Mouse (Mus musculus) NIH3T3 (cell line): ENCODE data around the gene Txnip.
A peak's percentile ranks its signal among the peaks of the same experiment; 100 is the strongest.

Source experiments
- DNase-seq: peaks from one replicate; pipeline ENCODE4 v3.0.0-alpha.2; 2012; ENCODE audit warnings: low read depth

Gene Txnip

DNA sequence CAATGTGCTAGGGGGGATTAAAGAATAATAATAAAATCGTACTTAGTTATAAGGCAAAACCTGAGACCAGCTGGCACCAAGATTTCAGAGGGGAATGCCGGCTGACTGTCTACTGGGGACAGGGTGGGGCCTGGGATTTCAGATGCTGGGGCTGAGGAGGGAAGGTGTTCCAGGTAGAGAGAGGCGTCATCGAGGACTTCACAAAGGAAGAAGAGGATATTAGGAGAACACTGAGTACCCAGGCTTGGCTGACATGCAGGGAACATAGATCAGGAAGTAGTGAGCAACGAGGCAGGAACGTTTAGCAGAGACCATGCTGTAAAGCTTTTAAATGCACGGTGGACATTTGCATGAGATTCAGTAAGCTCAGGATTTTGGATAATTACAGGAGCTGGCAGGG is 5.9 kb upstream of the Txnip start:
- no peak for DNase-seq

DNA sequence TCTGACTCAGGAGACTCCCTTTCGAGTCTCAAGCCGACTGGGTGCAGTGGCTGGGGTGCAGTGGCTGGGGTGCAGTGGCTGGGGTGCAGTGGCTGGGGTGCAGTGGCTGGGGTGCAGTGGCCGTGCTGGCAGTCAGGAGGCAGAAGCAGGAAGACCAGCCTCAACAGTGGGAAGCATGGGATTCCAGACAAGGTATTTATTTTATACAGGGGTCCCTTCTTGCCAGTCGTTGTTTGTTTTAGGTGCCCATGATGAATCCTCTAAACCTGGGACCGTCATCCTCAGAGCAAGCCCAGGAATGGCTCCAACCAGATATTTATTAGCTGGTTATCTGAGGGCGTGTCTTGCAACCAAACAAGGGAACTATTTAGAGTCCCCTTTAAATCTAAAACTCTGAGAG is 4.2 kb upstream of the Txnip start:
- DNase-seq, result no peak

DNA sequence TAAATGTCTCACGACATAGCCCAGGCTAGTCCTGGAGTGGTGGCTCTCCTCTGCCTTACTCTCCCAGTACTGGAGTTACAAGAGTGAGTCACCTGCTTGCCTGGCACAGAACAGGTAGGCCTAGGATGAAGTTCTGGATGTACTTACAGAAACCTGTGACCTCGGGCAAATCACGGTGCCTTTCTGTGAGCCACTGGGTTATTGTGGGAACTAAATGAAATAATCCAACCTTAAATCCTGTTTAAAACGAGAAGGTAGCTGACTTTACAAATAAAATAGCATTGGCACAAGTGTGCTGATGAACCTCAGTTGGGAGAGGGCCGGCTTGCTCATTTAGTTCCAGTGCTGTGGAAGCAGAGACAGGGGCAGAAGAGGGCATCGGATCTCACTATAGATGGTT is 3.5 kb upstream of the Txnip start:
- DNase-seq, result no peak

GRCm38 (mm10) chr3:96555041-96555596 is 2.6 kb upstream of the Txnip start:
- peak; percentile 84 for DNase-seq

GRCm38 (mm10) chr3:96555999-96556614 is 1.6 kb upstream of the Txnip start:
- DNase-seq, result no peak

DNA sequence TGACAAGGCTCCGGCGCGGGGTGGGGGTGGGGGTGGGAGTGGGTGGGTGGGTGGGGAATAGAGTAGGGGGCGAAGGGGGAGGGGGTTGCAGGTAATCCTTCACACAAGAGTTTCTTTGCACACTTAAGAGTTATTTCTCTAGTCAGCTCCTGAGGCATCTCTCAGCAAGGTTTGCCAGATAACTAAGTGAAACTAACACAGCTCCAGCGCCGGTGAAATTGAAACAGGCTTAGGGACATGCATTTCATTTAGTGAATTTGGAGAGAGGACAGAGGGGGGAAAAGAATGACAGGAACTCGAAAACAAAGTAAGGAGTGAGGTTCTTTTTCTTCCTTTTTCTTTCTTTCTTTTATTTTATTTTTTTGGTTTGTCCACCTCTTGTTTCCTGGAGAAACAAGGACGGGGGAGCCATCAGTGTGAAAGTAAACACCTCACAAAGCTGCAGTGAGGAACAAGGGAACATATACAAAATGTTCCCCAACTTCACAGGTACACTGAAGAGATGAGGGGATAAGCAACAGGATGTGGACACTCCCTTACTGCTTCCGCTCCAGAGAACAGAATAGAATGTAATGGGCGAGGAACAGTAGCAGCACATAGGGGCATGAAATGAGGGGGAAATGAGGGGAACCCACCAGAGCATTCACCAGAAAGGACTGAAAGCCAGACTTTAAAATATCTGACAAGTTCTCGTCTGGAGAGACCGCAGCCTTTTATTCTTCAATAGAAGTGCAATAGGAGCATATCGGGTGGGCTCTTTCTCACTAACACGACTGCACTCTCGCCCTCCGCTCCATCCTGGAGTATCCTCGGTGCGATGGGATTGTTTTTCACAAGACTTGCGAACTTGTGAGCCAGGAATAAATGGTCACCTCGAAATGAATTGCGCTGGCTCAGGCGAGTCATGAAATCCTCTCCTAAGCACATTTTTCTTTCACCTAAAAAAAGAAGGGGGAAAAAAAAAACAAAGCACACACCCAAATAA is 814 bp upstream of the Txnip start:
- peak; percentile 32 for DNase-seq

DNA sequence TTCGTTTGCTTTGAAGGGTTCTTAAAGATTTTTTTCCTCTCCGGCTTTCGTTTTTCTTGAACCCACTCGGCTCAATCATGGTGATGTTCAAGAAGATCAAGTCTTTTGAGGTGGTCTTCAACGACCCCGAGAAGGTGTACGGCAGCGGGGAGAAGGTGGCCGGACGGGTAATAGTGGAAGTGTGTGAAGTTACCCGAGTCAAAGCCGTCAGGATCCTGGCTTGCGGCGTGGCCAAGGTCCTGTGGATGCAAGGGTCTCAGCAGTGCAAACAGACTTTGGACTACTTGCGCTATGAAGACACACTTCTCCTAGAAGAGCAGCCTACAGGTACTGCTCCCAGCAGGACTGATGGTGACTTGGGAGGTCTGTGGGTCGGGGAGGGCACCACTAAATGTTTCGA is 402 bp downstream of the Txnip start:
- peak; percentile 29 for DNase-seq

GRCm38 (mm10) chr3:96558668-96559196 is 975 bp downstream of the Txnip start:
- peak; percentile 25 for DNase-seq

GRCm38 (mm10) chr3:96559398-96559910 is 1.7 kb downstream of the Txnip start:
- no peak for DNase-seq

- no peak for DNase-seq
These were observed 2.4 kb downstream of the Txnip start for GRCm38 (mm10) chr3:96559911-96560850.

GRCm38 (mm10) chr3:96560881-96561668 is 3.3 kb downstream of the Txnip start:
- DNase-seq, result no peak

GRCm38 (mm10) chr3:96561946-96562681 is 4.4 kb downstream of the Txnip start:
- peak; percentile 55 for DNase-seq

- no peak for DNase-seq
These were observed 5.5 kb downstream of the Txnip start for GRCm38 (mm10) chr3:96563267-96563666.

- DNase-seq, result peak; percentile 34
These were observed 6.3 kb downstream of the Txnip start for GRCm38 (mm10) chr3:96563911-96564632.

GRCm38 (mm10) chr3:96564633-96565032 is 6.9 kb downstream of the Txnip start:
- DNase-seq, result no peak

DNA sequence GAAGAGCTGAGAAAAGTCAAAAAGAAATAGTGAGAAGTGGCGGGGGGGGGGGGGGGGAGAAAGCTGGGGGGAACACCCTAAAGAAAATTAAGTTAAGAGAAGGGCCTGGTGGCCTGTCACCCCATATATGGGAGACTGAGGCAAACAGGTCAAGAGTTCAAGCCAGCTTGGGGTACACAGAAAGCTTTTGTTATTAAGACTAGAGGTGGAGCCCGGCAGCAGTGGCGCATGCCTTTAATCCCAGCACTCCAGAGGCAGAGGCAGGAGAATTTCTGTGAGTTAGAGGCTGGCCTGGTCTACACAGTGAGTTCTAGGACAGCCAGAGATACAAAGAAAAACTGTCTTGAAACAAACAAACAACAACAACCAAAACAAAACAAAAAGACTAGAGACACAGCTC is 7.3 kb downstream of the Txnip start:
- no peak for DNase-seq

DNA sequence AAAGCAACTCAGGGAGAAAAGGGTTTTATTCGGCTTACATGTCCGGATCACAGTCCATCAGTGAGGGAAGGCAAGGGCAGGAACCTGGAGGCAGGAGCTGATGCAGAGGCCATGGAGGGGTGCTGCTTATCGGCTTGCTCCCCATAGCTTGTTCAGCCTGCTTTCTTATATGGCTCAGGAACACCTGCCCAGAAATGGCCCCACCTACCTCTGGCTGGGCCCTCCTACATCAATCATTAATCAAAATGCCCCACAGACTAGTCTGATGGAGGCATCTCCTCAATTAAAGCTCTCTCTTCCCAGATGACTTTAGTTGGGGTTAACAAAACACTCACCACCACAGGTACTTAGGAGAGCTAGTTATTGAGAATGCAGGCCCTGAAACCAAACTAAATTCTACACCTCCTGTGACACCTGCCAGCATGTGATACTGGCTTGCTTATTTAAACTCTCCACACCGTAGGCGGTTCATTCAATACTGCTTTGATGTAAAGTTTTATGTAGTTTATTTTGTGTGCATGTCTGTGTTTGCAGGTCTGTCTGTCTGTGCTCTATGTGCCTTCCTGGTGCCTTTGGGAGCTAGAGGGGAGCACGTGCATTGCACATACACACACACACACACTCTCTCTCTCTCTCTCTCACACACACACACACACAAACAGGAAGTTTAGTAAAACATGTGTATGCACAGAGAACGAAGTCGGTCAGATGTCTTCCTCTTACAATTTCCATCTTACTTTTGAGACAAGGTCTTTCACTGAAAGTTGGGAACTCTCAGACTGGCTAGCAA is 9.1 kb downstream of the Txnip start:
- DNase-seq, result no peak

DNA sequence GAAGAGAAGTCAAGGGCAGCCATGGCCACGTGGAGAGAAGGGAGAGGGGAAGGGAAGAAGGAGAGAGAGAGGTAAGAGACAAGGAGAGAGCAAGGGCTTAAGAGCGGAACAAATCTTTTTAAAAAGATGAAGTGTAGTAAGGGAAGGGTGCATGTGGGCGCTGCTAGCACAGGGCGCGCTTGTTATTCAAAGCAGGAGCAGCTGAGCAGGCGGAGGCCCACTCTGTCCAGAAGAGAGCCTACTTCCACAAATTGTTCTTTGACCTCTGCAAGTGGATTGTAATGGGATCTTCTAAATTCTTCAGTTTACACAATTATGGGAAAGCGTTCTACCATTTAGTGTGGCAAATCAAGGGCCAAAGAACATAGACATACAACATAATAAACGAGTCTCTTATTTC is 10.8 kb downstream of the Txnip start:
- no peak for DNase-seq
